Mouse (Mus musculus): ENCODE results near the gene Synpo2. TPM values are rescaled to one million over a fixed set of nuclear protein-coding genes. Genes with fewer than 3 reads are reported as not detected.

Gene Synpo2
- polyA plus RNA-seq, 1 experiment from 2014 or later, result 2.8 TPM

- no peak for ATAC-seq (ENCODE audit: low read depth)
- WGBS, result 92% methylated on average over 16 of the region's 16 CpGs
- Histone ChIP-seq H3K27ac (ENCODE audit: low read depth, low read length) (no peak overlapping the region), H3K4me3 (ENCODE audit: low read depth, low read length) (no peak overlapping the region), H3K4me2 (ENCODE audit: low read depth, low read length) (no peak overlapping the region), H3K9ac (replicated peaks; ENCODE audit: low read depth, low read length) (no peak overlapping the region), H3K27me3 (ENCODE audit: control insufficient read depth, insufficient read depth, low read length) (no peaks in the 10 kb centered on the region), H3K36me3 (ENCODE audit: control insufficient read depth, insufficient read depth, low read length) (no peaks in the 10 kb centered on the region), H3K4me1 (ENCODE audit: control insufficient read depth, insufficient read depth, low read length) (no peaks in the 10 kb centered on the region), H3K9me3 (ENCODE audit: control insufficient read depth, low read length) (no peaks in the 10 kb centered on the region)
These were observed 150.0 kb downstream of the Synpo2 start for GRCm38 (mm10) chr3:123085871-123086501.

- no peak overlapping the region for H3K4me2 ChIP-seq (ENCODE audit: low read depth, low read length)
- 97% methylated on average over 3 of the region's 3 CpGs for WGBS
- H3K27ac ChIP-seq (ENCODE audit: low read depth, low read length), result no peak overlapping the region
- H3K27me3 ChIP-seq (ENCODE audit: control insufficient read depth, insufficient read depth, low read length), result no peaks in the 10 kb centered on the region
- no peaks in the 10 kb centered on the region for H3K4me1 ChIP-seq (ENCODE audit: control insufficient read depth, insufficient read depth, low read length)
- H3K4me3 ChIP-seq (ENCODE audit: low read depth, low read length), result no peak overlapping the region
- no peak overlapping the region for H3K9ac ChIP-seq (replicated peaks; ENCODE audit: low read depth, low read length)
- H3K9me3 ChIP-seq (ENCODE audit: control insufficient read depth, low read length), result no peaks in the 10 kb centered on the region
- ATAC-seq (ENCODE audit: low read depth), result no peak
- no peaks in the 10 kb centered on the region for H3K36me3 ChIP-seq (ENCODE audit: control insufficient read depth, insufficient read depth, low read length)
These were observed 154.3 kb downstream of the Synpo2 start for GRCm38 (mm10) chr3:123081665-123082064.

DNA sequence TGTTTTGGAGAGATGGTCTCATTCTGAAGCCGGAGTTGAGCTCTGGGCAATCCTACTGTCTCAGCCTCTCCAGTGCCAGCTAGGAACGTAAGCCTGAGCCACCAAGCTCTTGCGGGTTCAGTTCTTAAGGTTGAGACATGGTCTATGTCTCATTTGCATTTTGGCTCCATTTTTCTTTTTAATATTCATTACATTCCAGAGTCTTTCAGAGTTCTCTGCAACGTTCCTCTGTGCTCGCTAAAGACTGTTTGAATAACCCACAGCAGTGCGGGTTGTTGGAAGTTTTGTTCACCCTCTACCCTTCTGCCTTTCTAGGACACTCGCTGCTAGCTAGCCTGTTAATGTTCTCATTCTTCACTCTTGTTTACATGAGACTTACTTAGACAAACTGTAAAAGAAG is 155.0 kb downstream of the Synpo2 start:
- Histone ChIP-seq H3K9ac (replicated peaks; ENCODE audit: low read depth, low read length) (no peak overlapping the region), H3K27me3 (ENCODE audit: control insufficient read depth, insufficient read depth, low read length) (no peaks in the 10 kb centered on the region), H3K27ac (ENCODE audit: low read depth, low read length) (no peak overlapping the region), H3K9me3 (ENCODE audit: control insufficient read depth, low read length) (no peaks in the 10 kb centered on the region), H3K4me3 (ENCODE audit: low read depth, low read length) (no peak overlapping the region), H3K36me3 (ENCODE audit: control insufficient read depth, insufficient read depth, low read length) (no peaks in the 10 kb centered on the region), H3K4me2 (ENCODE audit: low read depth, low read length) (no peak overlapping the region), H3K4me1 (ENCODE audit: control insufficient read depth, insufficient read depth, low read length) (no peaks in the 10 kb centered on the region)
- no peak for ATAC-seq (ENCODE audit: low read depth)
- WGBS, result 52% methylated on average over 7 of the region's 7 CpGs

GRCm38 (mm10) chr3:123080017-123080725 is 155.8 kb downstream of the Synpo2 start:
- WGBS, result 74% methylated on average over 19 of the region's 19 CpGs
- no peak overlapping the region for H3K4me3 ChIP-seq (ENCODE audit: low read depth, low read length)
- no peak overlapping the region for H3K27ac ChIP-seq (ENCODE audit: low read depth, low read length)
- no peaks in the 10 kb centered on the region for H3K4me1 ChIP-seq (ENCODE audit: control insufficient read depth, insufficient read depth, low read length)
- H3K9me3 ChIP-seq (ENCODE audit: control insufficient read depth, low read length), result no peaks in the 10 kb centered on the region
- H3K9ac ChIP-seq (replicated peaks; ENCODE audit: low read depth, low read length), result no peak overlapping the region
- no peak overlapping the region for H3K4me2 ChIP-seq (ENCODE audit: low read depth, low read length)
- no peaks in the 10 kb centered on the region for H3K27me3 ChIP-seq (ENCODE audit: control insufficient read depth, insufficient read depth, low read length)
- ATAC-seq (ENCODE audit: low read depth), result no peak
- no peaks in the 10 kb centered on the region for H3K36me3 ChIP-seq (ENCODE audit: control insufficient read depth, insufficient read depth, low read length)

GRCm38 (mm10) chr3:123075759-123076158 is 160.2 kb downstream of the Synpo2 start:
- no peak overlapping the region for H3K4me2 ChIP-seq (ENCODE audit: low read depth, low read length)
- H3K9ac ChIP-seq (replicated peaks; ENCODE audit: low read depth, low read length), result no peak overlapping the region
- H3K36me3 ChIP-seq (ENCODE audit: control insufficient read depth, insufficient read depth, low read length), result no peaks in the 10 kb centered on the region
- H3K9me3 ChIP-seq (ENCODE audit: control insufficient read depth, low read length), result no peaks in the 10 kb centered on the region
- 89% methylated on average over 3 of the region's 3 CpGs for WGBS
- no peak overlapping the region for H3K4me3 ChIP-seq (ENCODE audit: low read depth, low read length)
- no peak overlapping the region for H3K27ac ChIP-seq (ENCODE audit: low read depth, low read length)
- no peaks in the 10 kb centered on the region for H3K27me3 ChIP-seq (ENCODE audit: control insufficient read depth, insufficient read depth, low read length)
- no peaks in the 10 kb centered on the region for H3K4me1 ChIP-seq (ENCODE audit: control insufficient read depth, insufficient read depth, low read length)
- no peak for ATAC-seq (ENCODE audit: low read depth)

GRCm38 (mm10) chr3:123075034-123075433 is 160.9 kb downstream of the Synpo2 start:
- Histone ChIP-seq H3K36me3 (ENCODE audit: control insufficient read depth, insufficient read depth, low read length) (no peaks in the 10 kb centered on the region), H3K9me3 (ENCODE audit: control insufficient read depth, low read length) (no peaks in the 10 kb centered on the region), H3K27ac (ENCODE audit: low read depth, low read length) (no peak overlapping the region), H3K4me1 (ENCODE audit: control insufficient read depth, insufficient read depth, low read length) (no peaks in the 10 kb centered on the region), H3K9ac (replicated peaks; ENCODE audit: low read depth, low read length) (no peak overlapping the region), H3K4me2 (ENCODE audit: low read depth, low read length) (no peak overlapping the region), H3K27me3 (ENCODE audit: control insufficient read depth, insufficient read depth, low read length) (no peaks in the 10 kb centered on the region), H3K4me3 (ENCODE audit: low read depth, low read length) (no peak overlapping the region)
- ATAC-seq (ENCODE audit: low read depth), result no peak

- Histone ChIP-seq H3K4me2 (ENCODE audit: low read depth, low read length) (no peak overlapping the region), H3K4me1 (ENCODE audit: control insufficient read depth, insufficient read depth, low read length) (no peaks in the 10 kb centered on the region), H3K9me3 (ENCODE audit: control insufficient read depth, low read length) (no peaks in the 10 kb centered on the region), H3K27me3 (ENCODE audit: control insufficient read depth, insufficient read depth, low read length) (no peaks in the 10 kb centered on the region), H3K4me3 (ENCODE audit: low read depth, low read length) (no peak overlapping the region), H3K36me3 (ENCODE audit: control insufficient read depth, insufficient read depth, low read length) (no peaks in the 10 kb centered on the region), H3K27ac (ENCODE audit: low read depth, low read length) (no peak overlapping the region), H3K9ac (replicated peaks; ENCODE audit: low read depth, low read length) (no peak overlapping the region)
- no peak for ATAC-seq (ENCODE audit: low read depth)
These were observed 162.6 kb downstream of the Synpo2 start for GRCm38 (mm10) chr3:123073351-123073750.

- WGBS, result no CpG with 5 or more reads among the region's 1 CpGs
These were observed 163.5 kb downstream of the Synpo2 start for GRCm38 (mm10) chr3:123072472-123072871.

GRCm38 (mm10) chr3:123070996-123071395 is 165.0 kb downstream of the Synpo2 start:
- WGBS, result 98% methylated on average over 1 of the region's 1 CpGs
- Histone ChIP-seq H3K4me3 (ENCODE audit: low read depth, low read length) (no peak overlapping the region), H3K27ac (ENCODE audit: low read depth, low read length) (no peak overlapping the region), H3K27me3 (ENCODE audit: control insufficient read depth, insufficient read depth, low read length) (no peaks in the 10 kb centered on the region), H3K4me2 (ENCODE audit: low read depth, low read length) (no peak overlapping the region), H3K9ac (replicated peaks; ENCODE audit: low read depth, low read length) (no peak overlapping the region), H3K4me1 (ENCODE audit: control insufficient read depth, insufficient read depth, low read length) (no peaks in the 10 kb centered on the region), H3K9me3 (ENCODE audit: control insufficient read depth, low read length) (no peaks in the 10 kb centered on the region), H3K36me3 (ENCODE audit: control insufficient read depth, insufficient read depth, low read length) (no peaks in the 10 kb centered on the region)
- ATAC-seq (ENCODE audit: low read depth), result no peak

More at GRCm38 (mm10) chr3:123072472-123072871, 163.5 kb downstream of the Synpo2 start:
- no peak overlapping the region for H3K4me2 ChIP-seq (ENCODE audit: low read depth, low read length)
- no peak for ATAC-seq (ENCODE audit: low read depth)
- H3K36me3 ChIP-seq (ENCODE audit: control insufficient read depth, insufficient read depth, low read length), result no peaks in the 10 kb centered on the region
- no peak overlapping the region for H3K9ac ChIP-seq (replicated peaks; ENCODE audit: low read depth, low read length)
- H3K9me3 ChIP-seq (ENCODE audit: control insufficient read depth, low read length), result no peaks in the 10 kb centered on the region
- no peak overlapping the region for H3K27ac ChIP-seq (ENCODE audit: low read depth, low read length)
- no peaks in the 10 kb centered on the region for H3K4me1 ChIP-seq (ENCODE audit: control insufficient read depth, insufficient read depth, low read length)
- H3K4me3 ChIP-seq (ENCODE audit: low read depth, low read length), result no peak overlapping the region
- no peaks in the 10 kb centered on the region for H3K27me3 ChIP-seq (ENCODE audit: control insufficient read depth, insufficient read depth, low read length)

Measured in neural tube, embryonic 14.5 days (tissue).